Mouse (Mus musculus) layer of hippocampus, adult 9-11 months (tissue): ENCODE data around the gene Trmt112.
A peak's percentile ranks its signal among the peaks of the same experiment; 100 is the strongest.

ENCODE experiments used
- DNase-seq: peaks from one replicate; pipeline ENCODE4 v3.0.0; 2022

Gene Trmt112

DNA sequence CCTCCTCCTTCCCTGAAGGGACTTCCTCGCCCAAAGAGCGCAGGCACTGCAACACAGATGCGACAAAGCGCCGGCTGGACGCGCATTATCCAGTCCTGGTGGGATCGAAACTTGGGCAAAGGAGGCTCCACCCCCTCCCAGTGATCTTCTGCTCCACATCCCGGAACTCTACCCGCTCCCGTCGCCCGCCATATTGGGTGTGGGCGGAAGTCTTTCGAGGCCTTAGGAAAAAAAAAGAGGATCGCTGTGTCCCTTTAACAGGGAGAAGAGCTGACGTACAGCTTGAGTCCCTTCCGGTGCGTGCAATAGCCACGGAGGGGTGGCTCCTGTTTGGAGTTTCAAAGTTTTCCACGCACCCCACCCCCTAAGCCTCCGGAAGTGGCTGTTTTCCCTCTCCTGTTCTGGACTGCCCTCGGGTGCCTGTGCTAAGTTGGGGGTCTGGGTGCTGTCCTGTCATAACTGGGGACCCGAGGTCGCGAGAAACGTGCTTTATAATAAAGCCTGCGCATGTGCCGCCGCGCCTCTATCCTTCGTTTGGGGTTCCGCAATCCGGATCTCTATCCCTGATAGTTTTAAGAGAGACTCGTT is 42.0 kb downstream of the Trmt112 start:
- DNase-seq: peak; percentile 96

DNA sequence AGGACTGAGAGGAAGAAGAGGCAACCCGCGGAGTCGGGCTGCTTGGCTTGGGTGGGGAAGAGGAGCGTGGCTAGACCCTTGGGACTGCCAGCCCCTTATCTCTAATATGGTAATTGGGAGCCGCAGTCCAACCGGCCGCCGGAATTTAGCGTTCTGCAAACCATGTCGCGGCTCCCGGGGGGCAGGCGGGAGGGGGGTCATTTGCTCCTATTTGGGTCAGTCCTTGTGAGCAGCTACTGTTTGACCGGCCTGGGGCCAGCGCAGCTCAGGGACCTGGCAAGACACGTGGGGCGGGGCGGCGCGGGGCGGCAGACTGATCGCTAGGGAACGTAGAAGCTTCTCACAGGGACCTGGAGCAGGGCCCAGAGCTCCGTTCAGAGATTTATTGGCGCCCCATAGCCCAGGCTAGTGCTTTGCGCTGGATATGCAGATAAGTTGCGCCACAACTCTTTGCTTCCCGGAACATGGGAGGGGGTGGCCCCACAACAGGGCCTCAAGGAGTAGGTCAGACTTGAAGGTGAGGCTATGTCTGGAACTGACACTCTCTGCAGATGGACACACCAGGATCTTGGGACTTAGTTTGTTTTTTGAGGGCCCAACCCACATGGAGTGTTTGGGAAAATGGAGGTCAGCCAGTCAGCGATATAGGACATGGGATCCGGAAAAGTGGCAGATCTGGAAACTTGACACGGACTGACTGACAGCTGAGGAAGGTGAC is 42.7 kb downstream of the Trmt112 start:
- DNase-seq: peak; percentile 80

DNA sequence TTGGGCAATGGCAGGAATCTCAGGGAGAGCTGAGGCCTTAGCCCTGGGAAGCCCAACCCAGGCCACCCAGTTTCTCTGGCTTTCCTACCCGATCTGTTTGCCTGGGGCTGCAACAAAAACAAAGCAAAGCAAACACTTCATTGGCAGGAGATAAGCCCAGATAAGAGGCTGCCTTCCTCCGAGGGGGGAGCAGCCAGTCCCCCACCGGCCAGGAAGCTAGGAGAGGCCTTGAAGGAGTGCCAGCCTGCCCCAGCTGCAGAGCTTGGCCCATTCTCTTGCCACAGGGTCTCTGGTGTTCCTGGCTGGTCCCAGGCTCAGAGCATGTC is 43.2 kb downstream of the Trmt112 start:
- DNase-seq: no peak

DNA sequence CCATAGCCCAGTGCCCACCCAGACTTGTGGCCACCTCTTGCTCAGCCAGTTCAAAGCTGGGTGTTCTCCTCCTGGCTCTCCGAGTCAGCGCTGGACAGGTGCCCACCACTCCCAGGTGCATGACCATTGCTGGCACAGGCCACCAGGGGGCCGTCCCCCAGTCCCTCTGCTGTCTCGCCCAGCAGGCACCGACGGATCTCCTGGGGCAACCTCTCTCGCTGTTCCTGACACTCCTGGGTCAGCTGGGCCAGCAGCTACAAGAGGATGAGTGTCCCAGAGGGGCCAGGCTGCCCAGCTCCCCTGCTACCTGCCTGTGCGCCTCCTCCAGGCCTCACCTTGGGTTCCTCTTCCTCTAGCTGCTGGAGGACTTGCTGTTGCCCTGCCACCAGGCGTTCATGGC is 44.5 kb downstream of the Trmt112 start:
- no peak for DNase-seq

DNA sequence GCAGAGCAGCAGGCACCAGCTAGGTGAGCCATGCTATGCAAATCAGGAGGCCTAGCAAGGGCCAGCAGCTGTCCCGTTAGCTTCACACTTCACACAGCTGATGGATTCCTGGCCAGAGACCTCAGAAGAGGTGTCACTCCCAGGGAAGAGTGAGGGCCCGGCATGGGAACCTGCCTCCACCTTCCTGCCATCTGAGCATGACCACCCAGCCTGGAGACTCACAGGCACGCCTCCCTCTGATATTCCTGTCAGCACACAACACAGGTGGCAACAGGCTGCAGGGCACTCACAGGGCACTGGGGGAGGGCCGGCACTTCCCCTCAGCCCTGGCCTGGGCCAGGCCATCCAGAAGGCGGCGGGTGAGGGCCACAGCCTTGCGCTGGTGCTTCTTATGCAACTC is 45.9 kb downstream of the Trmt112 start:
- DNase-seq: no peak

DNA sequence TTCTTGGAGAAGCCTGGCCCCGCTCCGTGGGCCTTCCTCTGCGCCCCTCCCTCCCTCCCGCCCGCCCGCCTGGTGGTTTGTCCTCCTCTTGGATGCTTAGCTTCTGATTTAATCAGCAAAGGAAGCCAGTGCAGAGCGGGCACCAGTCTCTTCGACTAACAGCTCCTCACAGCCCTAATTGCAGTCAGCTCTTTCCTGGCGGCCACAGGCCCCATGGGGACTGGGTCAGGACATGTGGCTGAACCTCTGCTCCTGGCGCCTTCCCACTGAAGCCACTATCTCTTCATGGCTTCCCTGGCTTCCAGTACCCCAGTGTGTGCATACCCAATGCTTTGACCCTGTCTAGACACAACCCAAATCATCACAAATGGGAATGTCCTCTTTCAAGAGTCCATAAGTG is 47.0 kb downstream of the Trmt112 start:
- no peak for DNase-seq
